Mouse (Mus musculus) myocyte (in vitro differentiated cells): ENCODE data around the gene Adprh.

Source experiments
- CEBPB ChIP-seq: IDR thresholded peaks from 2 replicates; pipeline ENCODE4 v1.6.1; 2011; ENCODE audit warnings: mild to moderate bottlenecking, moderate library complexity; ENCODE audit not compliant: poor library complexity, insufficient read depth, severe bottlenecking
- MAX ChIP-seq: IDR thresholded peaks from one replicate; pipeline ENCODE4 v1.6.1; 2011; ENCODE audit warnings: low read depth, mild to moderate bottlenecking, control low read depth
- MYOD1 ChIP-seq, 3 experiments: IDR thresholded peaks; one replicate each; pipeline ENCODE4 v1.6.1; 2011; ENCODE audit warnings: control low read depth in 2 of 3, low read depth in 2 of 3, mild to moderate bottlenecking in 2 of 3, moderate library complexity in 1 of 3; ENCODE audit not compliant: insufficient read length in 2 of 3, control insufficient read depth in 1 of 3
- MYOG ChIP-seq, 3 experiments: IDR thresholded peaks; one replicate each; pipeline ENCODE4 v1.6.1; 2011; ENCODE audit warnings: control low read depth in 2 of 3, low read depth in 2 of 3, mild to moderate bottlenecking in 2 of 3; ENCODE audit not compliant: insufficient read length in 2 of 3, control insufficient read depth in 1 of 3, insufficient read depth in 1 of 3
- POLR2A ChIP-seq: IDR thresholded peaks from one replicate; pipeline ENCODE4 v1.6.1; 2011; ENCODE audit warnings: low read depth, mild to moderate bottlenecking, control low read depth, moderate library complexity; ENCODE audit not compliant: insufficient read length
- POLR2AphosphoS2 ChIP-seq: IDR thresholded peaks from one replicate; pipeline ENCODE4 v1.6.1; 2011; ENCODE audit warnings: low read depth, control low read depth; ENCODE audit not compliant: insufficient read length
- REST ChIP-seq: IDR thresholded peaks from one replicate; pipeline ENCODE4 v1.6.1; 2011; ENCODE audit warnings: mild to moderate bottlenecking, control low read depth, moderate library complexity; ENCODE audit not compliant: insufficient read depth, insufficient read length
- TCF12 ChIP-seq: IDR thresholded peaks from one replicate; pipeline ENCODE4 v1.6.1; 2011; ENCODE audit warnings: mild to moderate bottlenecking, control low read depth; ENCODE audit not compliant: poor library complexity, insufficient read depth, severe bottlenecking
- TCF3 ChIP-seq: IDR thresholded peaks from one replicate; pipeline ENCODE4 v1.6.1; 2011; ENCODE audit warnings: low read depth, control low read depth; ENCODE audit not compliant: insufficient read length
- USF1 ChIP-seq: IDR thresholded peaks from one replicate; pipeline ENCODE4 v1.6.1; 2011; ENCODE audit warnings: low read depth, mild to moderate bottlenecking, control low read depth, moderate library complexity

DNA sequence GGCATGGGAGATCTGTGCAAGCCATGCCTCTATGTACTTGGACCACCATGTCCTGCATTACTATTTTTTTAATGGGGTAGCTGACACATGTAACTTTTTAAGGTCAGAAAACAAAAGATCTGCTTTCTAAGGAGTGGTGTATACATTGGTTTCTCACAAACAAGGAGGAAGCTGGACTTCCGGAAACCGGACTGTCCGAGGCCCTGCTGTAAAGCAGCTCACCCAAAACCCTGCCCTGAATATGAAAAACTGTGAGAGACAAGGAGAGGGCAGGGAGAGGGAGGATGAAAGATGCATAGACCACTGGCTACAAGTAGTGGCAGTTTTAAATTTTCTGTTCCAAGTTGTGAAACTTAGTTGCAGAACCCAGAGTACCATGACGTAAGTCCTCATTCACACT, 7.5 kb upstream of the Adprh start:
- TF ChIP-seq MYOG (IDR thresholded peaks at IDR 0.05; ENCODE audit: control insufficient read depth in 1 of 3, insufficient read depth in 1 of 3, insufficient read length in 2 of 3, low read depth in 2 of 3) (no peak), POLR2A (no peak), CEBPB (no peak), USF1 (no peak), TCF12 (no peak), REST (no peak), MYOD1 (IDR thresholded peaks at IDR 0.05; ENCODE audit: control insufficient read depth in 1 of 3, insufficient read length in 2 of 3, low read depth in 2 of 3) (no peak), TCF3 (no peak), MAX (no peak), POLR2AphosphoS2 (no peak)
